In the genomic region with DNA sequence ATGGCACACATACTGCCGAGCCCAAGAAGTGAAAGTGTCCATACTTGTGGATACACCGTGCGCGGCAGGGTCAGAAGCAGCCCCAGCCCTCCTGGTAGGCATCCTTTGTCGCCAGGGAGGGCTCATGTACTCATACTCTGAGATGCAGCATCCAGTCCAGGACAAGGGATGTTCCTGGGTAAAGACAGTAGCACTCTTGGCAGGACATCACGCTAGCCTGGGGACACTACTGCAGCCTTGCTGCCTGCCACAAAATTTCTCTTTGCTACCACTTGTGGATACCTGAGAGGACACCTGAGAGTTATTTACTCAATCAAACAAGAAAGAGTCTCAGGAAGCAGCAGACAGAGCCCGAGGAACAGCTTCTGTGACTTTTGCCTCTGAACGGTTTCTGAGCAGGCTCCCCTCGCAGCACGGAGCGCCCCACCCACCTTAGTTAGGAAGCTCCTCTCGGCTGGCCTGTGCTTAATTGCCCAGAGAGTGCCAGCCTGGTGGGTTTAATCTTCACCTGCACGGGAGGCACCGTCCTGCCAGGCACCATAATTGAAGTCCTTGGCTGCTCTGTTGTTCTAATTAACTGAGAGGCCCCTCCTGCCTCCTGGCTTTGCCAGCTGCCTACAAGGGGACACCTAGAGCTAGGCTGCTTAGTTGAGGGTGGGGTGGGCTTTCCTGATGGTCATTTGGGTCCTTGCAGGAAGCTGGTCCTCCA, we compare ENCODE assay signal across 12 mouse cellular contexts. TPM values are rescaled to one million over a fixed set of nuclear protein-coding genes. Genes with fewer than 3 reads are reported as not detected.
"Had no signal": no experiment of that assay in that cellular context is flagged by ENCODE, and none has a peak within 500 bp of the region (broad histone marks: within the 10 kb centered on the region; RNA-seq: fewer than 3 reads in every experiment).

No protein-coding gene starts in this region.

- H3K27ac ChIP-seq: limb, embryonic 15.5 days; liver, embryonic 12.5 days; stomach, postnatal 0 days had no signal

- ATAC-seq: liver, embryonic 12.5 days had no signal

- DNase-seq: kidney, postnatal 10 days; layer of hippocampus, postnatal 36 days; lung, embryonic 14.5 days; lung, postnatal 10 days; lung, postnatal 4 days; thymus, postnatal 4 days had no signal

- H3K4me1 ChIP-seq: limb, embryonic 15.5 days; liver, embryonic 12.5 days; megakaryocyte, embryonic 14.5 days had no signal

- H3K4me3 ChIP-seq: limb, embryonic 15.5 days; liver, embryonic 12.5 days; megakaryocyte, embryonic 14.5 days had no signal

RNA-seq across cellular contexts. Expression of gene Ppp2r2c, which starts 44.4 kb away (rescaled TPM):
- total RNA-seq: neutrophil, adult 5-6 weeks had no signal
- polyA plus RNA-seq: kidney, embryonic 14.5 days had no signal
